Mouse (Mus musculus) lung, postnatal 0 days (tissue): ENCODE results near the gene Mybbp1a. TPM values are rescaled to one million over a fixed set of nuclear protein-coding genes. Genes with fewer than 3 reads are reported as not detected.

Source experiments
- ATAC-seq: fragments of 200-750 bp; cut with Nextera tagmentation; 2 replicates; pipeline ENCODE4 v1.8.0; 2017; ENCODE audit warnings: moderate library complexity
- DNase-seq: peaks from one replicate; pipeline ENCODE4 v3.0.0-alpha.2; 2016; ENCODE audit warnings: low spot score
- H3K27ac ChIP-seq: fragments of 300-500 bp; sonication (generic); 2 replicates; pipeline ENCODE4 v1.5.1; 2014; ENCODE audit warnings: antibody characterized with exemption, mild to moderate bottlenecking, low read length, mixed read lengths
- H3K27me3 ChIP-seq: fragments of 300-500 bp; sonication (generic); replicated peaks from 2 replicates; pipeline ENCODE4 v1.6.1; 2014; ENCODE audit warnings: low read length, mixed read lengths; ENCODE audit not compliant: insufficient read depth
- H3K36me3 ChIP-seq: fragments of 300-500 bp; sonication (generic); 2 replicates; pipeline ENCODE4 v1.6.1; 2014; ENCODE audit warnings: low read length, mixed read lengths; ENCODE audit not compliant: insufficient read depth
- H3K4me1 ChIP-seq: fragments of 300-500 bp; sonication (generic); 2 replicates; pipeline ENCODE4 v1.6.1; 2014; ENCODE audit warnings: antibody characterized with exemption, low read depth, low read length, mixed read lengths; ENCODE audit not compliant: insufficient read depth
- H3K4me2 ChIP-seq: fragments of 300-500 bp; sonication (generic); replicated peaks from 2 replicates; pipeline ENCODE4 v1.6.1; 2014; ENCODE audit warnings: low read depth, mild to moderate bottlenecking, low read length, moderate library complexity, mixed read lengths
- H3K4me3 ChIP-seq: fragments of 300-500 bp; sonication (generic); 2 replicates; pipeline ENCODE4 v1.5.1; 2014; ENCODE audit warnings: low read depth, low read length
- H3K9ac ChIP-seq: fragments of 300-500 bp; sonication (generic); replicated peaks from 2 replicates; pipeline ENCODE4 v1.6.1; 2014; ENCODE audit warnings: low read depth, mild to moderate bottlenecking
- H3K9me3 ChIP-seq: fragments of 300-500 bp; sonication (generic); 2 replicates; pipeline ENCODE4 v1.6.1; 2016; ENCODE audit warnings: low read length, mixed read lengths
- CTCF ChIP-seq: IDR thresholded peaks from 2 replicates; pipeline ENCODE4 v1.5.1; 2016; ENCODE audit warnings: antibody characterized with exemption, mild to moderate bottlenecking
- EP300 ChIP-seq: IDR thresholded peaks from 2 replicates; pipeline ENCODE4 v1.6.1; 2016; ENCODE audit warnings: antibody characterized with exemption, mild to moderate bottlenecking, control low read depth
- WGBS: fragments of 180-500 bp; shearing (Covaris S2); extraction: QIAGEN DNeasy Blood & Tissue Kit; methylation state at CpG from one replicate; pipeline ENCODE4 v1.1.7; 2014; 5-methylcytosine and 5-hydroxymethylcytosine counted together
- polyA plus RNA-seq: library from polyadenylated mRNA; unstranded; fragments of >200 nt; fragmentation: Nextera tagmentation; extraction: Ambion mirVana; gene quantifications from 2 replicates; pipeline ENCODE4 v1.2.1, GENCODE M21; 2015

The Mybbp1a gene
- polyA plus RNA-seq, 1 experiment from 2014 or later, result 44.3 TPM

DNA sequence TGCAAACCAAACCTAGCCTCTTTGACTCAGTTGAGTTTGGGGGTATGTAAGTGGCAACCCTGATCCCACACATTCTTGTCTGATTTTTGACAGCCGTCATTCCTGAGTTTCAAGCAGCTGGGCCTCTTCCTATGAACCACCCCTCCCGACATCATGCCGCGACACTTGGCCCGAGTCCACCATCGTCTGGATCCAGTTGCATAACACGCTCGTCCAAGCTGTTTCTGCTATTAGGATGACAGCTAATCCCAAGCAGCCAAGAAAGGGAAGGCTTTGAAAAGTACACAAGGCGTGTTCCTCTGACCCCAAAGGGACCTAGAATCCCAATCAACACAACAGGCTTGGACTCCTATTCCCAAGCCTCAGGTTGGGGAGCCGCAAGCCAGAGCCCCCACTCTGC is 44.1 kb upstream of the Mybbp1a start:
- H3K36me3 ChIP-seq, result peaks cover 4% of the 10 kb centered on the region
- ATAC-seq (peak; percentile 84), DNase-seq (peak; percentile 92)
- TF ChIP-seq CTCF, result no peak
- peak; percentile 88 for TF ChIP-seq EP300
- H3K4me3 ChIP-seq, result no peak overlapping the region
- peak overlapping the region; percentile 81 for H3K27ac ChIP-seq
- H3K27me3 ChIP-seq, result no peaks in the 10 kb centered on the region
- peaks cover 5% of the 10 kb centered on the region; the same call in 1 of the 2 replicates for H3K4me1 ChIP-seq
- no peak overlapping the region for H3K9ac ChIP-seq
- WGBS, result 28% methylated on average over 10 of the region's 10 CpGs
- H3K9me3 ChIP-seq, result no peaks in the 10 kb centered on the region
- H3K4me2 ChIP-seq, result no peak overlapping the region

- Histone ChIP-seq H3K9me3 (no peaks in the 10 kb centered on the region), H3K9ac (no peak overlapping the region), H3K27me3 (no peaks in the 10 kb centered on the region), H3K4me2 (no peak overlapping the region), H3K27ac (peak overlapping the region; percentile 81), H3K4me1 (peaks cover 5% of the 10 kb centered on the region; the same call in 1 of the 2 replicates), H3K4me3 (no peak overlapping the region), H3K36me3 (peaks cover 4% of the 10 kb centered on the region)
- ATAC-seq (no peak), DNase-seq (no peak)
- TF ChIP-seq EP300 (no peak), CTCF (no peak)
- whole genome bisulfite sequencing, result 70% methylated on average over 8 of the region's 8 CpGs
Observed at GRCm38 (mm10) chr11:72397811-72398525, 43.2 kb upstream of the Mybbp1a start.

DNA sequence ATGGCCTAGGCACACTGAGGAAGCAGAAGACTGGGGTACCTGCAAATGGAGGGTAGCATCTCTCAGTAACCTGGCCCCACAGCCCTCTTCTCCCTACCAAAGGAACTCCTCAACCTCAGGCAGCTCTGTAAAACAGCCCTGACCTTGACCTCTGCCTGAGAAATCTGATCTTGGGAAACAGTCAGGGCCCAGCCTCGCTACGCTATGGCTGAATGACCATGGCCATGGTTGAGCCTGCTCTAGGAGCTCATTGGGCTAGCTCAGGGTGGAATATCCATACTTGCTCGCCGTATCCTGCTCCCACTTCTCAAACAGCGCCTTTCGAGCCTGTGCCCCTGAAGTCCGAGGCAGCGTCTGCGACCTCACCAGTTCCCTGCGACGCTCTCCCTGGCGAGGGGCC is 40.1 kb upstream of the Mybbp1a start:
- H3K36me3 ChIP-seq, result peaks cover 4% of the 10 kb centered on the region
- 68% methylated on average over 12 of the region's 12 CpGs for WGBS
- ATAC-seq (no peak), DNase-seq (no peak)
- H3K4me3 ChIP-seq, result no peak overlapping the region
- H3K4me2 ChIP-seq, result no peak overlapping the region
- H3K27ac ChIP-seq, result no peak overlapping the region
- H3K9ac ChIP-seq, result no peak overlapping the region
- H3K9me3 ChIP-seq, result no peaks in the 10 kb centered on the region
- H3K4me1 ChIP-seq, result peaks cover 12% of the 10 kb centered on the region; the same call in 1 of the 2 replicates
- TF ChIP-seq EP300 (no peak), CTCF (no peak)
- no peaks in the 10 kb centered on the region for H3K27me3 ChIP-seq

GRCm38 (mm10) chr11:72402017-72402416 is 39.1 kb upstream of the Mybbp1a start:
- H3K27me3 ChIP-seq, result no peaks in the 10 kb centered on the region
- no peak overlapping the region for H3K9ac ChIP-seq
- TF ChIP-seq CTCF (no peak), EP300 (no peak)
- H3K4me2 ChIP-seq, result no peak overlapping the region
- peak overlapping the region; percentile 23; the same call in 1 of the 2 replicates for H3K27ac ChIP-seq
- 58% methylated on average over 5 of the region's 5 CpGs for WGBS
- peaks cover 17% of the 10 kb centered on the region; the same call in 1 of the 2 replicates for H3K4me1 ChIP-seq
- no peak for DNase-seq
- no peak for ATAC-seq
- H3K9me3 ChIP-seq, result no peaks in the 10 kb centered on the region
- no peak overlapping the region for H3K4me3 ChIP-seq
- H3K36me3 ChIP-seq, result peaks cover 4% of the 10 kb centered on the region

GRCm38 (mm10) chr11:72402969-72403368 is 38.2 kb upstream of the Mybbp1a start:
- no peak for DNase-seq
- H3K9me3 ChIP-seq, result no peaks in the 10 kb centered on the region
- no peak for ATAC-seq
- WGBS, result 77% methylated on average over 11 of the region's 12 CpGs
- no peaks in the 10 kb centered on the region for H3K27me3 ChIP-seq
- no peak overlapping the region for H3K4me3 ChIP-seq
- no peak overlapping the region for H3K9ac ChIP-seq
- TF ChIP-seq CTCF (no peak), EP300 (no peak)
- no peak overlapping the region for H3K4me2 ChIP-seq
- H3K36me3 ChIP-seq, result peaks cover 4% of the 10 kb centered on the region
- no peak overlapping the region for H3K27ac ChIP-seq
- H3K4me1 ChIP-seq, result peaks cover 23% of the 10 kb centered on the region; the same call in 1 of the 2 replicates

- DNase-seq, result no peak
- Histone ChIP-seq H3K4me1 (peaks cover 21% of the 10 kb centered on the region; the same call in 1 of the 2 replicates), H3K4me3 (no peak overlapping the region), H3K27ac (peak overlapping the region; percentile 51; the same call in 1 of the 2 replicates), H3K36me3 (no peaks in the 10 kb centered on the region; the same call in 1 of the 2 replicates), H3K9ac (no peak overlapping the region), H3K9me3 (no peaks in the 10 kb centered on the region), H3K27me3 (no peaks in the 10 kb centered on the region), H3K4me2 (no peak overlapping the region)
- WGBS, result 45% methylated on average over 4 of the region's 4 CpGs
- TF ChIP-seq CTCF (no peak), EP300 (no peak)
- ATAC-seq, result no peak
Observed at GRCm38 (mm10) chr11:72405532-72405931, 35.6 kb upstream of the Mybbp1a start.
